In the genomic region with DNA sequence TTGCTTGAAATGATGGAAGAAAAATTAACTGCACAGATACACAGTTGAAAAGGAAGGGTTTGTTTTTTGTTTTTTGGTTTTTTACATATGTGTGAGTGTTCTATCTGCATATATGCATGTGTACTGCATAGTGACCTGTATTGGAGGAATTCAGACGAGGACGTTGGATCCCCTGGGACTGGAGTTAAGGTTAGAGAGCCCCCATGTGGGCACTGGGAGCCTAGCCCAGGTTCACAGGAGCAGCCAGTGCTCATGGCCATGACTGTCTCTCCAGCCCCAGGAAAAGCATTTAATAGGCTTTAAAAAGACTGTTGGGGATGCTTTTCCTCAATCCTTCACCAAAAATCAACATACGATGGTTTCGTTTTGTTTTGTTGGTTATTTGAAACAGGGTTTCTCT, we compare ENCODE assay signal across 18 mouse cellular contexts.
DNase-seq lines count a peak whose midpoint lies in the region; ATAC-seq and TF ChIP-seq lines count a peak whose summit lies in the region.
"Had no signal": no experiment of that assay in that cellular context is flagged by ENCODE, and none has a peak within 500 bp of the region (broad histone marks: within the 10 kb centered on the region; RNA-seq: fewer than 3 reads in every experiment).

No protein-coding gene starts in this region.

- no peak overlapping the region for H3K27ac ChIP-seq in kidney, postnatal 0 days
- no peak overlapping the region for H3K27ac ChIP-seq in midbrain, embryonic 11.5 days (ENCODE audit: low read depth, low read length)
- H3K27ac ChIP-seq in midbrain, embryonic 10.5 days (replicated peaks): no peak overlapping the region
- H3K27ac ChIP-seq in cortical plate, adult 2 months (ENCODE audit: insufficient read depth, low read length): no peak overlapping the region
- H3K27ac ChIP-seq: forebrain, embryonic 15.5 days; heart, embryonic 13.5 days; hindbrain, embryonic 14.5 days; neural tube, embryonic 12.5 days had no signal

- no peaks in the 10 kb centered on the region for H3K9me3 ChIP-seq in kidney, postnatal 0 days (replicated peaks; ENCODE audit: low read length)
- no peaks in the 10 kb centered on the region for H3K9me3 ChIP-seq in midbrain, embryonic 11.5 days (ENCODE audit: control insufficient read depth, low read length)
- no peaks in the 10 kb centered on the region for H3K9me3 ChIP-seq in midbrain, embryonic 10.5 days (replicated peaks)
- H3K9me3 ChIP-seq: forebrain, embryonic 15.5 days; heart, embryonic 13.5 days; neural tube, embryonic 12.5 days had no signal

- no peak overlapping the region for H3K4me2 ChIP-seq in kidney, postnatal 0 days (ENCODE audit: low read length)
- no peak overlapping the region for H3K4me2 ChIP-seq in midbrain, embryonic 11.5 days
- H3K4me2 ChIP-seq: forebrain, embryonic 15.5 days; heart, embryonic 13.5 days; hindbrain, embryonic 14.5 days; neural tube, embryonic 12.5 days had no signal

- no peak for ATAC-seq in kidney, postnatal 0 days (replicated peaks; ENCODE audit: low FRiP score, low read depth)
- ATAC-seq in midbrain, embryonic 11.5 days (ENCODE audit: low FRiP score): no peak
- no peak for ATAC-seq in cerebellum, adult (ENCODE audit: insufficient number of reproducible peaks, low FRiP score, low TSS enrichment)
- ATAC-seq: forebrain, embryonic 15.5 days; midbrain, embryonic 16.5 days had no signal

- no peak overlapping the region for H3K9ac ChIP-seq in kidney, postnatal 0 days (ENCODE audit: low read depth, low read length)
- no peak overlapping the region for H3K9ac ChIP-seq in midbrain, embryonic 11.5 days (ENCODE audit: low read length)
- H3K9ac ChIP-seq: forebrain, embryonic 15.5 days; heart, embryonic 13.5 days; hindbrain, embryonic 14.5 days; neural tube, embryonic 12.5 days had no signal

- H3K27me3 ChIP-seq in kidney, postnatal 0 days (ENCODE audit: insufficient read depth, low read length): no peaks in the 10 kb centered on the region
- H3K27me3 ChIP-seq in midbrain, embryonic 11.5 days (ENCODE audit: control insufficient read depth, insufficient read depth, low read length): no peaks in the 10 kb centered on the region
- H3K27me3 ChIP-seq in midbrain, embryonic 10.5 days (ENCODE audit: low read depth, poor library complexity, severe bottlenecking): no peaks in the 10 kb centered on the region
- H3K27me3 ChIP-seq: forebrain, embryonic 15.5 days; heart, embryonic 13.5 days; neural tube, embryonic 12.5 days had no signal

- DNase-seq in kidney, postnatal 0 days (ENCODE audit: low spot score): no peak
- DNase-seq in kidney, postnatal 10 days: no peak
- DNase-seq in midbrain, embryonic 11.5 days (ENCODE audit: low spot score, missing footprints): peak; percentile 31
- no peak for DNase-seq in midbrain, embryonic 10.5 days (ENCODE audit: low spot score)
- peak; percentile 30 for DNase-seq in NIH3T3 (ENCODE audit: low read depth)
- DNase-seq in gastrocnemius, postnatal 10 days: no peak
- DNase-seq: adrenal gland, postnatal 25 days; cerebellum, adult 11-12 months; kidney, adult 9 months; spleen, adult 18-20 months; thymus, postnatal 4 days had no signal

- 72% methylated on average over 4 of the region's 4 CpGs for WGBS in kidney, postnatal 0 days
- 78% methylated on average over 4 of the region's 4 CpGs for WGBS in midbrain, embryonic 11.5 days
- 86% methylated on average over 4 of the region's 4 CpGs for WGBS in midbrain, embryonic 10.5 days

- no peak for TF ChIP-seq POLR2A in cortical plate, adult 2 months (IDR thresholded peaks at IDR 0.05; ENCODE audit: extremely low read depth, insufficient read depth, low read length)

- H3K36me3 ChIP-seq in kidney, postnatal 0 days (ENCODE audit: insufficient read depth, low read length): peaks cover 40% of the 10 kb centered on the region
- peaks cover 13% of the 10 kb centered on the region for H3K36me3 ChIP-seq in midbrain, embryonic 11.5 days (ENCODE audit: control insufficient read depth, insufficient read depth, low read length)
- peaks cover 93% of the 10 kb centered on the region for H3K36me3 ChIP-seq in midbrain, embryonic 10.5 days

- H3K4me1 ChIP-seq in kidney, postnatal 0 days (replicated peaks; ENCODE audit: insufficient read depth, low read length): no peaks in the 10 kb centered on the region
- no peaks in the 10 kb centered on the region for H3K4me1 ChIP-seq in midbrain, embryonic 11.5 days (ENCODE audit: control insufficient read depth, insufficient read depth, low read length)
- no peaks in the 10 kb centered on the region for H3K4me1 ChIP-seq in midbrain, embryonic 10.5 days
- no peaks in the 10 kb centered on the region for H3K4me1 ChIP-seq in cortical plate, adult 2 months (ENCODE audit: control insufficient read depth, insufficient read depth, low read length)
- H3K4me1 ChIP-seq: forebrain, embryonic 15.5 days; heart, embryonic 13.5 days; neural tube, embryonic 12.5 days had no signal

- peak; percentile 26; the same call in 1 of the 2 replicates for TF ChIP-seq CTCF in kidney, postnatal 0 days (IDR thresholded peaks at IDR 0.05; ENCODE audit: low read depth)
- TF ChIP-seq CTCF in cortical plate, adult 2 months (IDR thresholded peaks at IDR 0.05; ENCODE audit: extremely low read depth, insufficient read depth, low read length): peak; percentile 35

- no peak overlapping the region for H3K4me3 ChIP-seq in kidney, postnatal 0 days (replicated peaks; ENCODE audit: low read depth, low read length)
- H3K4me3 ChIP-seq in midbrain, embryonic 11.5 days (ENCODE audit: low read depth, low read length): no peak overlapping the region
- H3K4me3 ChIP-seq in midbrain, embryonic 10.5 days: no peak overlapping the region
- H3K4me3 ChIP-seq in cortical plate, adult 2 months (ENCODE audit: insufficient read depth, low read length): no peak overlapping the region
- H3K4me3 ChIP-seq: forebrain, embryonic 15.5 days; heart, embryonic 13.5 days; neural tube, embryonic 12.5 days had no signal

Comparison
In these comparisons a context has a peak if more than half of its experiments do, and no peak if none do; other contexts are left out.
1. DNase-seq: peak in midbrain, embryonic 11.5 days (single experiment) and NIH3T3 (single experiment); none in kidney, postnatal 0 days (single experiment), kidney, postnatal 10 days (single experiment), midbrain, embryonic 10.5 days (single experiment) and gastrocnemius, postnatal 10 days (single experiment).